Mouse (Mus musculus) limb, embryonic 13.5 days (tissue): ENCODE data around the gene Nsrp1. TPM values are rescaled to one million over a fixed set of nuclear protein-coding genes. Genes with fewer than 3 reads are reported as not detected.

Experiments
- ATAC-seq: fragments of 200-750 bp; cut with Nextera tagmentation; 2 replicates; pipeline ENCODE4 v1.8.0; 2017; ENCODE audit warnings: low read depth, moderate number of reproducible peaks, moderate TSS enrichment; ENCODE audit not compliant: low FRiP score
- H3K27ac ChIP-seq: fragments of 300-500 bp; sonication (generic); 2 replicates; pipeline ENCODE4 v1.5.1; 2015; ENCODE audit warnings: inconsistent platforms, mild to moderate bottlenecking, moderate library complexity
- H3K27me3 ChIP-seq: fragments of 300-500 bp; sonication (generic); 2 replicates; pipeline ENCODE4 v1.6.1; 2015; ENCODE audit warnings: mild to moderate bottlenecking, inconsistent platforms
- H3K36me3 ChIP-seq: fragments of 300-500 bp; sonication (generic); 2 replicates; pipeline ENCODE4 v1.6.1; 2015; ENCODE audit warnings: inconsistent platforms, mild to moderate bottlenecking, moderate library complexity
- H3K4me1 ChIP-seq: fragments of 300-500 bp; sonication (generic); 2 replicates; pipeline ENCODE4 v1.6.1; 2015; ENCODE audit warnings: inconsistent platforms
- H3K4me2 ChIP-seq: fragments of 300-500 bp; sonication (generic); replicated peaks from 2 replicates; pipeline ENCODE4 v1.6.1; 2015; ENCODE audit warnings: inconsistent platforms, mild to moderate bottlenecking, moderate library complexity
- H3K4me3 ChIP-seq: fragments of 300-500 bp; sonication (generic); 2 replicates; pipeline ENCODE4 v1.5.1; 2015; ENCODE audit warnings: moderate library complexity, mild to moderate bottlenecking, inconsistent platforms
- H3K9ac ChIP-seq: fragments of 300-500 bp; sonication (generic); 2 replicates; pipeline ENCODE4 v1.6.1; 2015; ENCODE audit warnings: mild to moderate bottlenecking, inconsistent platforms
- H3K9me3 ChIP-seq: fragments of 300-500 bp; sonication (generic); 2 replicates; pipeline ENCODE4 v1.6.1; 2016; ENCODE audit warnings: inconsistent platforms
- WGBS: fragments of 180-500 bp; shearing (Covaris S2); methylation state at CpG from one replicate; pipeline ENCODE4 v1.1.7; 2015; 5-methylcytosine and 5-hydroxymethylcytosine counted together
- microRNA counts: library from miRNA; unstranded; fragments of <30 nt; microRNA quantifications from one replicate; lab custom pipeline; 2016
- microRNA-seq: library from miRNA; unstranded; fragments of <30 nt; microRNA quantifications from one replicate; pipeline ENCODE4, GENCODE M21; 2016
- polyA plus RNA-seq: library from polyadenylated mRNA; unstranded; fragments of >200 nt; fragmentation: Nextera tagmentation; extraction: Ambion mirVana; gene quantifications from 2 replicates; pipeline ENCODE4 v1.2.1, GENCODE M21; 2015

Gene Nsrp1
- polyA plus RNA-seq, 1 experiment from 2014 or later = 79.3 TPM

- Histone ChIP-seq H3K4me1 (peaks cover 13% of the 10 kb centered on the region), H3K9me3 (no peaks in the 10 kb centered on the region), H3K4me3 (no peak overlapping the region), H3K27me3 (peaks cover 66% of the 10 kb centered on the region), H3K27ac (no peak overlapping the region), H3K4me2 (no peak overlapping the region), H3K36me3 (no peaks in the 10 kb centered on the region), H3K9ac (no peak overlapping the region)
- WGBS = 50% methylated on average over 5 of the region's 5 CpGs
- ATAC-seq = no peak
Observed at GRCm38 (mm10) chr11:77000741-77001140, 77.5 kb downstream of the Nsrp1 start.

GRCm38 (mm10) chr11:76998705-76999226, 79.5 kb downstream of the Nsrp1 start:
- Histone ChIP-seq H3K4me3 (peak overlapping the region; percentile 49), H3K27me3 (peaks cover 65% of the 10 kb centered on the region), H3K9me3 (no peaks in the 10 kb centered on the region), H3K4me1 (peaks cover 13% of the 10 kb centered on the region), H3K4me2 (peak overlapping the region; percentile 88), H3K9ac (peak overlapping the region; percentile 52), H3K27ac (no peak overlapping the region), H3K36me3 (no peaks in the 10 kb centered on the region)
- WGBS = 8% methylated on average over 24 of the region's 24 CpGs
- no peak for ATAC-seq

GRCm38 (mm10) chr11:76997916-76998704, 80.1 kb downstream of the Nsrp1 start, which contains the start of gene Slc6a4:
Gene Slc6a4 (plus strand): TSS chr11:76998603.
- Histone ChIP-seq H3K4me3 (peak within 1 kb of the TSS; percentile 49), H3K27ac (no peak within 1 kb of the TSS), H3K4me2 (peak within 1 kb of the TSS; percentile 88), H3K9ac (peak within 1 kb of the TSS; percentile 52), H3K4me1 (peaks cover 13% of the 10 kb centered on the region), H3K27me3 (peaks cover 65% of the 10 kb centered on the region), H3K36me3 (no peaks in the 10 kb centered on the region), H3K9me3 (no peaks in the 10 kb centered on the region)
- whole genome bisulfite sequencing = 1% methylated on average over 52 of the region's 52 CpGs
- no peak for ATAC-seq

GRCm38 (mm10) chr11:76997305-76997704, 80.9 kb downstream of the Nsrp1 start:
- Histone ChIP-seq H3K27me3 (peaks cover 65% of the 10 kb centered on the region), H3K9me3 (no peaks in the 10 kb centered on the region), H3K9ac (no peak overlapping the region), H3K36me3 (no peaks in the 10 kb centered on the region), H3K27ac (no peak overlapping the region), H3K4me1 (peaks cover 13% of the 10 kb centered on the region), H3K4me2 (peak overlapping the region; percentile 88), H3K4me3 (peak overlapping the region; percentile 49)
- peak; percentile 69; the same call in 1 of the 2 replicates for ATAC-seq
- WGBS = under 1% methylated on average over 21 of the region's 21 CpGs

GRCm38 (mm10) chr11:76995966-76996672, 82.1 kb downstream of the Nsrp1 start:
- Histone ChIP-seq H3K4me1 (peaks cover 13% of the 10 kb centered on the region), H3K9ac (no peak overlapping the region), H3K27ac (no peak overlapping the region), H3K9me3 (no peaks in the 10 kb centered on the region), H3K27me3 (peaks cover 57% of the 10 kb centered on the region), H3K36me3 (no peaks in the 10 kb centered on the region), H3K4me3 (no peak overlapping the region), H3K4me2 (no peak overlapping the region)
- WGBS = 53% methylated on average over 20 of the region's 20 CpGs
- no peak for ATAC-seq

MicroRNAs encoded within 50 kb of the gene (microRNA counts, 519-probe panel; counts per million panel counts)
- microRNA mmu-miR-423-3p (lab: Ali Mortazavi, UCI) (3,585 counts per million, percentile 66 among the panel's probes with 10 or more counts), microRNA mmu-miR-423-5p (lab: Ali Mortazavi, UCI) (3,445 counts per million, percentile 61 among the panel's probes with 10 or more counts)

Small RNA genes within 50 kb of the gene (microRNA-seq; reads per million reads assigned to microRNA genes)
- gene Mir423 = 3,921 reads per million, percentile 88 among the genes with 10 or more reads in this experiment

Other genes starting within 250 kb of the Nsrp1 start
- 9.8 and 10.3 TPM in 2 replicates for gene Cpd, start 231.4 kb downstream of the Nsrp1 start, polyA plus RNA-seq
- gene Tmigd1, start 176.3 kb downstream of the Nsrp1 start, polyA plus RNA-seq = not detected in 2 replicates
- gene Blmh, start 153.6 kb downstream of the Nsrp1 start, polyA plus RNA-seq = 185 and 190 TPM in 2 replicates
- 0.33 and 0.77 TPM in 2 replicates for gene Slc6a4, start 79.8 kb downstream of the Nsrp1 start, polyA plus RNA-seq
- 0.18 and 0.25 TPM in 2 replicates for gene Efcab5, start 110.5 kb upstream of the Nsrp1 start, polyA plus RNA-seq
- 6.5 and 8.6 TPM in 2 replicates for gene Ssh2, start 137.9 kb upstream of the Nsrp1 start, polyA plus RNA-seq